Mouse (Mus musculus): ENCODE measurements at regions not wholly inside any gene's neighbourhood (a gene's known extent, or its start where the extent isn't known, plus 50 kb on each side); places are given as distances from the start of the nearest gene placed in this dataset.

DNA sequence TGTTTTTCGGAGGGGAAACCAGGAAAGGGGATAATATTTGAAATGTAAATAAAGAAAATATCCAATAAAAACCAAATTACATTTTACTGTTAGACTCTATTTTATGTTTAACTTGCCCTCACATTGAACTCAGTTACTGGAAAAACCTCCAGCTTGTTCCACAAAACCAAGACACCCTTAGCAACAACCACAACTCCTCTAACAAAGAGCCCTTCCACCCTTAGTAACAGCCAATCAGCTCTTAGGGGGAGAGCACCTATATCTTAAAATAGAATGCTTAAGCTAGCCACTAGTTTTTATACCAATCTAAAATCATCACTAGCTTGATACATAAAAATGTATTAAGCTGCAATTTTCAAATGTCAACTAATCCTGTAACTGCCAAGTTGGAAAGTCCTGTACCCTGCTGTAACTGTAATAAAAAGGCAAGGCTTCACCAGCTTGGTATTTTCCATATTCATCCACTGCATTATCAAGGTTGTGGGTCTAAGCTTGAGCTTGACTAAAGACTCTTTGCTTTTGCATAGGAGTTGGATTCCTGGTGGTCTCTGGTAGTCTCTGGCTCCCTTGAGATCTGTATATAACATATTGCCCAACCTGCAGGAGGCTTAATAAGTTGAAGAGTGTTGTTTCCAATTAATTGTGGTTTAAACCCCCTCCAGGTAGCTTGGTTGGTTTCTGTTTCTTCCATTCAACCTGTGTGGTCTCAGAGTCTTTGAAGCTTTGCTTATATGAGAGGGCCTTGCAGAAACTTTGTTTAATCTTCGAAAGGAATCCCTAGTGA lies 566.4 kb downstream of the Sema5a start:
- Histone ChIP-seq H3K4me1 (ENCODE audit: control insufficient read depth, insufficient read depth, low read length) (no peaks in the 10 kb centered on the region), H3K4me3 (replicated peaks; ENCODE audit: extremely low read depth, low read depth, low read length) (no peak overlapping the region)
- DNase-seq = no peak
- no peak for TF ChIP-seq POLR2A (IDR thresholded peaks at IDR 0.05; ENCODE audit: borderline replicate concordance, extremely low read depth, low read depth, low read length)
- TF ChIP-seq CTCF (IDR thresholded peaks at IDR 0.05; ENCODE audit: insufficient read depth, low read length) = no peak
- WGBS = 43% methylated on average over 2 of the region's 2 CpGs

DNA sequence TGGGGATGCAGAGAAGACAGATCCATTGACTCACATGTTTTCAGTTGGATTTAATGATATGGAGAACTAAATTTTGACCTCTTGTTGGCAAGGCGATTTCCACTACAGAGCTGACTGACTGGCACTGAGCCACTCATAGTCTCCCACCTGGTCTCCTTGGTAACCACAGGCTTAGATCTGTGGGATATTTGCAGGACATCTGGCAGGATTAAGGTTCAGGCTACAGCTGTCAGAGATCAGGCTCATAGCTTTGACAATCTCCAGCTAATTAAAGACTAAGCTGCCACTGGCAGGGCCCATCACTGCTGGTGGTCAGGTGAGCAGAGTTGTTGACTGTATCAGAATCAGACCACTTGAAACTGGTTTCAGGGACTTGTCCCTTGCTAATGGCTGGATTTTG lies 595.4 kb downstream of the Sema5a start:
- 79% methylated on average over 1 of the region's 1 CpGs for WGBS
- TF ChIP-seq CTCF (IDR thresholded peaks at IDR 0.05; ENCODE audit: insufficient read depth, low read length) (no peak), POLR2A (IDR thresholded peaks at IDR 0.05; ENCODE audit: borderline replicate concordance, extremely low read depth, low read depth, low read length) (no peak)
- no peak for DNase-seq
- no peak overlapping the region for H3K4me3 ChIP-seq (replicated peaks; ENCODE audit: extremely low read depth, low read depth, low read length)
- no peaks in the 10 kb centered on the region for H3K4me1 ChIP-seq (ENCODE audit: control insufficient read depth, insufficient read depth, low read length)

Data from lung, adult 2 months (tissue).